Mouse (Mus musculus): ENCODE data around the gene H2afv.
"Not testable (repeated sequence)": the region's sequence is repeated elsewhere in the genome, so short reads cannot be mapped to it uniquely, and the experiment has no call there.

H2afv gene

DNA sequence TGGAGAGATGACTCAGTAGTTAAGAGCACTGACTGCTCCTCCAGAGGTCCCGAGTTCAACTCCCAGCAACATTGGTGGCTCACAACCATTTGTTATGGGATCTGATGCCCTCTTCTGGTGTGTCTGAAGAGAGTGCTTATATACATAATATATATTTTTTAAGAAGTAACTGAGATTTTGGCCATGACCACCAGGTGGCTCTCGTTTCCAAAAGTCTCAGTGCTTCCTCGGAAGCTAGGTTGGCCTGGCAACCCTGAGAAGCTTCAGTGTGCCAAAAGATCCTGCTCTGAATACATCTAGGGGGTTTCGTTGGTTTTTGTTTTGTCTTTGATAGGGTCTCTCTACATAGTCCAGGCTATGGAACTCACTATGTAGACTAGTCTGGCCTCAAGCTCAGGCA is 20.9 kb upstream of the H2afv start:
- DNase-seq, result no peak

DNA sequence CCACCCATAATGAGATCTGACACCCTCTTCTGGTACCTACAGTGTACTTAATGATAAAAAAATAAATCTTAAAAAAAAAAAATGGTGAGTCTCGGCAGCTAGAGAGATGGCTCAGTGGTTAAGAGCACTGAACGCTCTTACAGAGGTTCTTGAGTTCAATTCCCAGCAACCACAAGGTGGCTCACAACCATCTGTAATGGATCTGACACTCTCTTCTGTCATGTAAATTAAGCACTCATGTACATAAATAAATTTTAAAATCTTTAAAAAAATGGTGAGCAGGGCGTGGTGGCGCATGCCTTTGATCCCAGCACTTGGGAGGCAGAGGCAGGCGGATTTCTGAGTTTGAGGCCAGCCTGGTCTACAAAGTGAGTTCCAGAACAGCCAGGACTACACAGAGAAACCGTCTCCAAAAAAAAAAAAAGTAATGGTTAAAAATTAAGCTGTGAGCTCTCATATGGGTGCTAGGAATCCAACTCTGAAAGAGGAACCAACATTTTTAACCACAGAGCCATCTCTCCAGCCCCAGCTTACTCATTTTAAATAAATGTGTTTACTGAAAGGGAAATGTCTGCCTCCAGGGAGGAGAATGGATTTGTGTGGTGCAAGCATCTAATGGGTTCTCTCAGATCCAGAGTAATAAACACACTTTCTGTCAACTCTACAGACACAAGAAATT is 19.1 kb upstream of the H2afv start:
- no peak for DNase-seq

DNA sequence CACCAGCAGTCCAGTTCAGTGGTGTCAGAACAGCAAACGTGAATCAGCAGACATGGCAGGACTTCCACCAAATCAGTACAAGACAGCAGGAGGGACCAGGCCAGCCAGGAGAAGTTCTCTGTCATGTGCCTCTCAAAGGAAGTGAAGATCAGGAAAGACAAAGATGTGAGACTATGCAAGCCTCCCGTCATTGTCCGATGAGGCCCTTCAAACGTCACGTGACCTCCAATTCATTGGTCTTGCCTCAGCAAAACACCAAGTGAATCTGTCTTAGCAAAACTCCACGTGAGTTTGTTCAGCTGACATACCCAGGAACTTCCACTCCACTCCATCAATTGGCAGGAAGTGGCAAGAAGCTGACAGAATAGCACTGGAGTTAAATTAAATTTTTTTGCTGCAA is 11.8 kb upstream of the H2afv start:
- DNase-seq, result no peak

DNA sequence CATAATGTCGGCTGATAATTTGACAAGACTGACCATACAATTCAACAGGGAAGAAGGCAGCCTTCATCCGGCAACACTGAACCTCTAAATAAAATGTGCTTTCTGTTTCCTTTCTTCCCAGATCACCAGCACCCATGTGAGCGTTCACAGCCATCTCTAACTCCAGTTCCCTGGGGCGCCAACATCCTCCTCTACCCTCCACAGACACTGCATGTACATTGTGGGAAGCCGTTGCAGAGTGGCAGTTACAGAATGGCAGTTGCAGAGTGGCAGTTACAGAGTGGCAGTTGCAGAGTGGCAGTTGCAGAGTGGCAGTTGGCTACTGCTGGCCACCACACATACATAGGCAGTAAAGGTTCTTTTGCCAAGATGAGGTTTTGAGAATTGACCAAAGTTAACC is 3.9 kb upstream of the H2afv start:
- DNase-seq, result not testable (repeated sequence)

DNA sequence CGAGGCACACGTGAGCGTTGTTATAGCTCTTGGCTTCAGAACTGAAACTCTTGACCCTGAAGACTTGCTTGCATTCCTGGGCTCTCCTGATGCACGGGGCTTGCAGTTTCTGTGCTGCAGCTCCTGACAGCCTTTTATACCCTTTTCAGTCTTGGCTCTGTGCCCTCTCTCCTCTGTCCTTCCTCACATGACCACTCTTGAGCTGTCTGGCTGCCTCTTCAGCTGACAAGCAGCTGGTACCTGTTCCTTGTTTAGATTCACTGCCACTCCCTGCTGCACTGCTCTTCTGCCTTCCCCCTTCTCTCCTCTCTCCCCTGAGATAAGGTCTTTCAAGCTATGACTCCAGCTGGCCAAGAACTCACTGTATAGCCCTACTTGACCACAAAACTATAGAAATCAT is 3.2 kb upstream of the H2afv start:
- DNase-seq, result no peak

DNA sequence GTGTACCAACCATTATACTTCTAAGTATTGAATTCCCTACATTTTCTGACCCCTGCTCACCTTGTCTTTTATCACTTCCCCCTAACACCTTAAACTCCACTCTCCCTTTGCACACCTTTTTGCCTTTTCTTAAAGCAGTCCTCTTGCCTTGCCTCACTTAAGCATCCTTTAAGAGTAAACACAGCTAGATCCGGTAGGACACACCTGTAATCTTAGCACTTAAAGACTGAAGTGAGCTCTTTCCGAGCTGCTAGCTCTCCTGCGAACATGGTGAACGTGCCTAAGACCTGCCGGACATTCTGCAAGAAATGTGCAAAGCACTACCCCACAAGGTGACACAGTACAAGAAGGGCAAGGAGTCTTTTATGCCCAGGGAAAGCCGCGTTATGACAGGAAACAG is 1.7 kb upstream of the H2afv start:
- no peak for DNase-seq

DNA sequence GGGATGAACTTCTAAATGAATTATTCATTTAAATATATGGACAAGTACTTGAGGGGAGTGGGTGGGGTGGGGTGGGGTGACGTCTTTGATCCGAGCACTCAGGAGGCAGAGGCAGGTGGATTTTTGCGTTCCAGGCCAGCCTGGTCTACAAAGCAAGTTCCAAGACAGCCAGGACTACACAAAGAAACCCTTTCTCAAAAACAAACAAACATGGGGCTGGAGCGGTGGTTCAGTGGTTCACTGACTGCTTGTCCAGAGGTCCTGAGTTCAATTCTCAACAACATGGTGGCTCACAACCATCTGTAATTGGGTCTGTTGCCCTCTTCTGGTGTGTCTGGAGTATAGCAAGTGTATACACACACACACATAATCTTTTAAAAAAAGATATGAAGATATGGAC is 1.2 kb upstream of the H2afv start:
- no peak for DNase-seq

DNA sequence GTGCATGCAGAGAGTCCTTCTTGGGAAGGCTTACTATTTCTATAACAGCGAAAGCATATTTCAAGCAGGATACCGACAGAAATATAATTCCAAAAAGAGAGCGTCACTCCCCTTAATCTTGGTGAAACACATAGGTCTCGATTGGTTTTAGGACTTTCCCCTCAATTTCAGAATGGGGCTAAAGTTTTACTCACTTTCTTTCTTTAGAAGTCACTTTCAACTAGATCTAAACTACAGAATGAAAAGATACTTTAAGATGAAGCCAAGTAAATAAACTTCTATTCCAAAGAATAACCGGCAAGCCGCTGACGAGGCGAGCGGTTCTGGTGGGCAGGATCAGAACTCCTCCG is 541 bp downstream of the H2afv start:
- no peak for DNase-seq

DNA sequence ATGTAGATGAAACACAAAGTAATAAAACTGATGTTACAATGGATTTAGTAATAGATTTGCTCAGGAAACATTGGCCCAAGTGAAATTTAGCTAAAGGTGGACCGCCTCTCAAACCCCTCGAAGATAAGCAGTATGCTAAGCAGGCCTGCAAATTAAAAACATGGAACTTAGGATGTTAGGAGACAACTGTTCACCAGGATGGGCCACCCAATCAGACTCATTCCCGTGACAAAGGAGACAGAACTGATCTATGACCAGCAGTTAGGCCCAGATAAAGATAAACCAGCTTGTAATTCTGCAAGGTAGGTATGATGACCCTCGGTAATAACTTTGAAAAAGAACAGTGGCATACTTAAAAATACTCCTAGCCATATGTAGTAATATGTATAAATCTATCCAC is 1.1 kb downstream of the H2afv start:
- no peak for DNase-seq

DNA sequence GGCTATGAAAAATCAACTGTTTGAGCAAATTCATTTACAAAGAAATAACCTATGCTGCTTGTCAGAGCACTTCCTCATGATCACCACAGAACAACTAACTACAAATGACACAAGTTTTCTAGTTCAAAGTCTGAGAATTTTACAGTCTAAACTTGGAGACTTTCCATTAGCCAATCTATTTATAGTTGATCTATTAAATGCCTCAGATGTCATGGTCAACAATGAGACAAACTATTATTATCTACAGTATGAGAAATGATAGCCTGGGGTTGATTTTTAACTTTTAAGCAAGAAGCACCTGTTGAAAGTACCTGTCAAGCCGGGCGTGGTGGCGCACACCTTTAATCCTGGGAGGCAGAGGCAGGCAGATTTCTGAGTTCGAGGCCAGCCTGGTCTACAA is 1.7 kb downstream of the H2afv start:
- DNase-seq, result no peak

DNA sequence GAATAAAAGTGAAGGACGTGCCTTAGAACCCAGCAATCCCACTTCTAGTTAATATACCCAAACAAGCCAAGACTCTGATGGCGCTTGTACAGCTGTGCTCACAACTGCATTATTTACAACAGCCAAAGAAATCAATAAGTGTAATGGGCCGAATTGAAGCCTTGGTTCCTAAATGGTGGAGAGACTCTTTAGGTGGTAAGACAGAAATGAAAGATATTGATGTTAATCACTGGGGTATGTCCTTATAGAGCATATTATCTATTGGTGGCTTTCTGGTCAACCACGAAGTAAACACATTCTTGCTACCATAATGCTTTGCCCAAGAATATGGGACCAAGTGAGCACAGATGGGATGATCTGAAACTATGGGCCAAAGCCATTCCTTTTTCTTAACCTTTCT is 4.1 kb downstream of the H2afv start:
- no peak for DNase-seq

DNA sequence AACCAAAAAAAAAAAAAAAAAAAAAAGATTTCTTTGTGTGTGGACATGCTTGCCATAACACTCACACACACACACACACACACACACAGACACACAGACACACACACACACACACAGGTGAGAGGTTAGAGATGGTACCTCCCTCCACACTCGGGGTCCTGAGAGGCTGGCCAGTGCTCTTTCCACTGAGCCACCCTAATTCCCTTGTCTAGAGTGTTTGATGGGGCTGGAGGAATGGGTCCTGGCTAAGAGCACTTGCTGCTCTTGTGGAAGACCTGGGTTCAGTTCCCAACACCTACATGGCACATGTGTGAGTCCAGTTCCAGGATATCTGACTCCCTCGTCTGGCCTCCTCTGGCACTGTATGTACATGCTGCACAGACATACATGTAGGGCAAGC is 6.6 kb downstream of the H2afv start:
- DNase-seq, result no peak

DNA sequence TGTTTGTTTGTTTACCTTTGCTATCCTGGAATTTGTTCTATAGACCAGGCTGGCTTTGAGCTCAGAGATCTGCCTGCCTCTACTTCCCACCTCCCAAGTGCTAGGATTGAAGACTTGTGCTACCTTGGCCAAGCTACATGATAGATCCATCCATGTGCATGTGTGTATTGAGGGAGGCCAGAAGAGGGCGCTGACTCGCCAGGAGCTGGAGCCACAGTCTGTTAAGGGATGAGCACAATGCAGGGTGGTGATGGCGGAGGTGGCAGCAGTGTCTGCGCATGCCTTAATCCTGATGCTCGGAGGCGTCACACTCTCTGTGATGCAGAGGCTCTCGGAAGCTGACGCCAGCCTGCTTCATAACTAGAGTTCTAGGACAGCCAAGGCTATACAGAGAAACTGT is 7.8 kb downstream of the H2afv start:
- DNase-seq, result no peak

DNA sequence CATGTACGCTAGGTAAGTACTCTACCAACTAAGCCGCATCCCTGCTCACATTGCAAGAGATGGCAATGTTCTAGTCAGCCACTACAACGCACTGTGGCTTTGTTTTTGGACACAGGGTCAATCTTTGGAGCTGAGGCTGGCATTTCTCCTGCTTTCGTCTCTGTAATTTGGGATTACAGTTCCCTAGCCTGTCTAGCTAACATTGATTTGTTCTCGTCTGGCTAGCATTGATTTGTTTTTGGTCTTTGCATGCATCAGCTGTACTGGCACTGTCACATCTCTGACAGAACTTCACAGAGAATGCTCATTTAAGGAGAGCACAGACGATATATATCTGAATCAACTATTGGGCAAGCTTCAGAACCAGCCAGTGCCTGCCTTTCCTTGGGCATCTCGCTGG is 14.1 kb downstream of the H2afv start:
- DNase-seq, result no peak

DNA sequence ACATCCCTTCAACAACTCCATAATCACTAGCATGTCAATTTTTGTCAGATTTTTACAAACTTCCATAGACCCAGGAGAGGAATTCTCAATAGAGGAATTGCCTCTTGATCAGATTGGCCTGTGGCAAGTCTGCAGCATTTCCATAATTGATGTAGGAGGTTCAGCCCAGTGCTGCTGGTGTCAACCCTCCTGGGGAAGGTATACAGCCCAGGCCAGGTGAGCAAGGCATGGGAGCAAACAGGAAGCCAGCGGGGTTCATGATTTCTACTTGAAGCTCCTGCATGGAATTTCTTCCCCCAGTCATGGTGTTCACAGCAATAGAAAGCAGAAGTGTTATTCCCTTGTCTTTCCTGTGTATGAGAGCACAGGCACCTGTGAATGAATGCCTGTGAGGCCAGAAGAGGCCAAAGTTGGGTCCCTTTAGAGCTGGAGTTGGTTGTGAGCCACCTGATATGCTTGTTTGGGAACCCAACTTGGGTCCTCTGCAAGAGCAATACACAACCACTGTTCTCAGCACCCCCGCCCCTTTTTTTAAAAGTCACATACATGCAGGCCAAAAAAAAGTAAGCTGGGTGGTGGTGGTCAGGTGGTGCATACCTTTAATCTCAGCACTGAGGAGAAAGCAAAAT is 23.4 kb downstream of the H2afv start:
- no peak for DNase-seq

DNA sequence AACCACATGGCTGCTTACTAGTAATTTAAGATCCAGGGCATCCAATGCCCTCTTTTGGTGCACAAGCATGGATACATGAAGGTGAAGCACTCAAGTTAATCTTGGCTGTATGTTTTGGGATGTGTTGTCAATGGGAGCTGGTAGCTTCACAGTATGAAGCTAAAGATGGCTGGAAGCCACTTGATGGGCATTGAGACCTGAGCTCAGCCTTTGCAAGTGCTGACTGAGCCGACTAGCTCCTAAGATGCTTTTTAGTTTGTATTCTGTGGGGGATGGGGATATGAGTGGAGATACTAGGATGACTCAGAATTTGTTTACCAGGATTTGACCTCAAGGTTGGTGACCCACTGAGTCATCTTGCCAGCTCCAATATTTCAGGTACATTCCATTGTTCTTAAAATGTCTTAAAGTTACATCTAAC is 23.9 kb downstream of the H2afv start:
- DNase-seq, result no peak

DNA sequence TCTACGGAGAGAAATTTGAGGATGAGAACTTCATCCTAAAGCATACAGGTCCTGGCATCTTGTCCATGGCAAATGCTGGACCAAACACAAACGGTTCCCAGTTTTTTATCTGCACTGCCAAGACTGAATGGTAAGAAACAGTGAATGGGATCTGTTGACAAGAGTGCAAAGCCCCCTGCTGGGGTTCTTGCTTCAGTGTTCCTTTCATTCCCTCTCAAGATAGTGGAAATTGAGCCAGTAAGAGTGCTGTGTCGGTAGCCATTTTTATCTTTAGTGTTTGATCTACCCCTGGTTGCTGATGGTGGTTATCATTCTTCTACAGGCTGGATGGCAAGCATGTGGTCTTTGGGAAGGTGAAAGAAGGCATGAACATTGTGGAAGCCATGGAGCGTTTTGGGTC is 25.1 kb downstream of the H2afv start:
- DNase-seq, result not testable (repeated sequence)

DNA sequence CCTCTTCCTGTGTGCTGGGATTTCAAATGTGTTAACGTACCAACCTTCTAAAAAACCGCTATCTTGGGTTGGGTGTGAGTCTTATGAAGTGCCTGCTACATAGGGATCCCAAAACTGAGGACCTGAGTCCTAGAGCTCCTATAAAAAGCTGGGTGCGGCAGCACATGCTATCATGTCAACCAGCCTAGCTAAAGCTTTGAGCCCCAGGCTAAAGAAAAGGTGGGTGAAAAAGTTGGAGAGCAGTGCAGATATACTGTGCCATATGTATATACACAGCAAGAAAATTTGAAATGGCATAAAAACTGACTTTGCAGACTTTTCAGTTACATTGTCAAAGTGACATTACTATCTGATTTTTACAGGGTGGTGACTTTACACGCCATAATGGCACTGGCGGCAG is 25.5 kb downstream of the H2afv start:
- no peak for DNase-seq

DNA sequence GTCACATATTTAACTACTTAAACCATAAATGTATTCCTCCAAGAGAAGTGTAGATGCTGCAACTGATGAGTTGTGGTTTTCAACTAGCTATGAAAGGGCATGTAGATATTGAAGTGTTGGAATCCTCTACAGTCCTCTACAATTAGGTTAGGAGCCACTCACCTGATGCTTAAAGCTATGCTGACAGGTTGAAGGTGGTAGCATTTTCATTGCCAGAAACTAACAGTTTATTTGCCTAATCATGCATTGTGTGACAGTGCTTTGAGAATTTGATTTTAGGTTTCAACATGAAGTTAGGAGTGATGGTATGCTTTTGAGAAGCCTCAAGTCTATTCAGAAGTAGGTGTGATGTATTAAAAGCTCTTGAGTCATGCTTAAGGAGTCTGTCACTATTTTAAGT is 26.8 kb downstream of the H2afv start:
- DNase-seq, result no peak

DNA sequence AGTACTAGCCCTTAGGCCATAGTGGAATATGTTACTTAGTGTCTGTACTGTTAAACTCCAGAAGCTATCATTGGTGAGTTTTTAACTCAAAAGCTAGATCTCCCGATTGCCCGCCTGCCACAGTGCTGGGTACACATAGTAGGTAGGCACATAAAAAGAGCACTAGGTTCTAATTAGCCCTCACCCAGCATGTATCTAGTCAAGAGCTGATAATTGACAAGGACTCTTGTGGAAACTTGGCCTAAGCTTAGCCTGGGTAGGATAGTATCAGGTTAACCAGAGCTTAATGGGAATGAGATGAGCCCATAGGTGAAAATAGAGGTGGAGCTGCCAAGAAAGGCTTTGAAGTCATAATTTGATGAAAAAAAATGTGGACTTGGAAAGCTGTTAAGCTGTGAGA is 27.2 kb downstream of the H2afv start:
- no peak for DNase-seq

DNA sequence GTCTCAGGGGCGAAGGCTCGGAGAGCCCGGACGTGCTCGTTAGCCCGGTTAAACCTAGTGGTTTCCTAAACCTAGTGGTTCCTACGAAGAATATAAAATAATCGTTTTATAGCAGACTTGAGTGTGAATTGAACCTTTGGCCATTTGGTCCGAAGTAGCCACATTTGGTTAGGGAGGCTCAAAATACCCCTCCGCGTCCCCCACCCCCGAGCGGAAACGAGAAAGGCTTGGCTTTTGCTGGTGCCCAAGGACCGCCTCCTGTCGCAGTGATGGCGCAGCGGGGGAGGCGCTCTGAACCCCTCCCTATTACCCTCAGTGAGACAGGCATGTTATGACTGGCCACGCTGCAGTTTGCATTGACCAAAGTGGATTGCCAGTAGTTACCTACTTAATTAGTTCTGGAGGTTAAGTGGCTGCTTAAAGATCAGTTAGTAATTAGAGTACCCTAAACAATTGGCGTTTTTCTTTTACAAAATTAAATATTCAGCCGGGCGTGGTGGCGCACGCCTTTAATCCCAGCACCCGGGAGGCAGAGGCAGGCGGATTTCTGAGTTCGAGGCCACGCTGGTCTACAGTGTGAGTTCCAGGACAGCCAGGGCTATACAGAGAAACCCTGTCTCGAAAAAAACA is 27.7 kb downstream of the H2afv start:
- DNase-seq, result peak; percentile 84

DNA sequence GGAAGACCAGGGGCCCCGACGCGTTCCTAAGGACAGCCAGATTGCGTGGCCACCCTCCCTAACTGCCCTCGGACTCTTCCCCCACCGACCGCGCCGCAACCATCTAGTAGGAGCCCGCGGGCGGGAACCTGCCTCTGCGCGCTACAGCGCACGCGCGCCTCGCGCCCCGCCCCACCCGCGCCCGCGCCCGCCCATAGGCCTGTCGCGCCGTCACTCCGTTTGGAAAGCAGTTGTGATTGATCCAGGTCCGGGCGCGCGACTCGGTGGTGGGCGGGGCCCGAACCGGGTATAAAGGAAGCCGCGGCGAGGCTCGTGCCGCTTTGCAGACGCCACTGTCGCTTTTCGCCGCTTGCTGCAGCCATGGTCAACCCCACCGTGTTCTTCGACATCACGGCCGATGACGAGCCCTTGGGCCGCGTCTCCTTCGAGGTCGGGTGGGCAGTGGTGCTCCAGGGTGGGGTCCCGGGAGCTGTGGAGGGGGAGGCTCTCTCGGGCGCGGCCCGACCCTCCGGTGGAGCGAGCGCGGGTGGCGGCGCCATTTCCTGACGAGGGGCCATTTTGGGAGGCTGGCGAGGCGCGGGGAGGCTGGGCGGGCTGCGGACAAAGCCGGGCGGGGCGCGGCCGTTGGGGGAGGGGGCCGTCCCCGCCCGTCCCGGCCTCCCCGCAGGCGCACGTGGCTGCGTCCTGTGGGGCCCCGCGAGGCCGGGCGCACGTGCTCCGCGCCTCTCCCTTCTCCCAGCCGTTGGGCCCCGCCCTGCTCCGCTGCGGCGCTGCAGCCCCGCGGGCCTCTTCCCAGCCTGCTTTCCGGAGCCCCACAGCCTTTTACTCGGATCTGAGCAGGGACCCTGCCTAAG is 28.5 kb downstream of the H2afv start:
- DNase-seq, result peak; percentile 98

DNA sequence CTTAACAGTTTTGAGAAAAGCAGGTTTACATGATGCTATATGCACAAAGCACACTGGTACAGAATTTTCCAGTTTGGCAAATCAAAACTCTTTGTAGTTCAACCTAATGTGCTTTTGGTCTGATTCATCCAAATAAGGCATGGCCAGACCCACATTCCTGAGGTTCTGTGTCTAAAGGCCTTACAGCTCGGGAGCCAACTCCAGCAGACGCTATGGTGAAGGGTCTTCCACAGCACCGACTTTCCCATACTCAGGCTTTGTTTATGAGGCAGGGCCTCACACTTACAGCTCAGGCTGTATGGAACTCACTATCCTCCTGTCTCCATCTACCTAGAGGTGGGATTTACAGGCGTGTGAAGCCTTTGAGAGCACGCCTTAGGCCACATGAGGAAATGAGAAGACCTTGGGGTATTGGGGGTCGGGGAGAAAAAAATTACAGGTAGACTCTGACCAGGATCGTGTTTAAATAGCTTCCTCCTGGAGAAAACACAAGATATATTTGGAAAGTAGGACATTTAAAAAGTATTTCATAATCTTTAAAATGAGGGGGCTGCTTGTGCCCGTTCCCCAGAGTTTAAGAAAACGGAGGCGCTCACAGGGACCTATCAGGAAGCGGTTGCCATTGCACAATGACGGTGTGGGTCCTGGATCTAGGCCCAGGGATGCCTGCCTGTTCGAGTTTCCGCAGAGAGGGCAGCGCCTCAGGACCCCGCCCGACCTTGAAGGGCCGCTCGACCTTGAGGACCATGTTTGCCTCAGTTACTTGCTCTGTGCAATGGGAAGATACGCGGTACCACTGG is 29.3 kb downstream of the H2afv start, which contains the start of gene Ppia:
TSS of gene Ppia (plus strand) at position 693 of the 800 bp plus-strand sequence.
- no peak for DNase-seq
